Mouse (Mus musculus) stomach, postnatal 0 days (tissue): Measurements from ENCODE around the gene Fbxw9.

ENCODE experiments used
- CTCF ChIP-seq: IDR thresholded peaks from 2 replicates; pipeline ENCODE4 v1.5.1; 2016; ENCODE audit warnings: antibody characterized with exemption, low read depth, mild to moderate bottlenecking, moderate library complexity
- EP300 ChIP-seq: optimal IDR thresholded peaks from 2 replicates; pipeline ENCODE3; 2016; ENCODE audit warnings: antibody characterized with exemption

DNA sequence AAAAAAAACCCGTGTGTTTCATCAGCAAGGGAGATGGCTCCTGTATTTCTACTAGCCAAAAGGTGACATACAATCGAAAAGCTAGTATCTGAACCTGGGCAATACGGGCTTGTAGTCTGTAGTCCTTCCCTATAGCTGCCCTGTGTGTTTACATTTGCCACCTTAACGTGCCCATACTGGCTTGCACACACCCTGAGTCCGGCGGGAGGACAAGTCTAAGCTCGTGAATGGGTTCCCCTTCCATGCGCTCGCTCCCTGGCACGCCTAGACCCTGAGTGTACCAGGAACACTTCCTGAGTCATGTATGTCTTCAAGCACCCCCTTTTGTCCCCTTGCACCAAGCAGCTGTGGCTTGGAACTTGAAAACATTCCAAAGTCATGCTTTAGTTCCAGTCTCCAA lies 43.1 kb upstream of the Fbxw9 start:
- TF ChIP-seq EP300 (no peak), CTCF (no peak)
